Mouse (Mus musculus) spleen, adult 2 months (tissue): ENCODE data around the gene Eif1b.

ENCODE experiments used
- CTCF ChIP-seq: fragments of 200-500 bp; IDR thresholded peaks from 2 replicates; pipeline ENCODE4 v1.5.1; 2011; ENCODE audit warnings: mild to moderate bottlenecking, inconsistent platforms; ENCODE audit not compliant: insufficient read depth, insufficient read length, insufficient replicate concordance; ENCODE audit errors: extremely low read depth
- POLR2A ChIP-seq: fragments of 200-500 bp; IDR thresholded peaks from 2 replicates; pipeline ENCODE4 v1.6.1; 2011; ENCODE audit warnings: low read depth, low read length, inconsistent platforms

- TF ChIP-seq POLR2A (no peak), CTCF (no peak)
Observed at GRCm38 (mm10) chr9:120519469-120520125, 27.6 kb downstream of the Eif1b start.
